Mouse (Mus musculus): ENCODE results near the gene Slit3. TPM values are rescaled to one million over a fixed set of nuclear protein-coding genes. Genes with fewer than 3 reads are reported as not detected.

The Slit3 gene
- polyA plus RNA-seq, 1 experiment from 2014 or later = 14.3 TPM

- Histone ChIP-seq H3K36me3 (replicated peaks; ENCODE audit: control insufficient read depth, insufficient read depth) (no peaks in the 10 kb centered on the region), H3K9ac (no peak overlapping the region), H3K27me3 (ENCODE audit: control insufficient read depth, insufficient read depth, low read length) (no peaks in the 10 kb centered on the region), H3K27ac (no peak overlapping the region), H3K9me3 (ENCODE audit: control insufficient read depth, low read length) (no peaks in the 10 kb centered on the region), H3K4me3 (replicated peaks; ENCODE audit: low read length) (no peak overlapping the region), H3K4me1 (replicated peaks; ENCODE audit: control insufficient read depth, insufficient read depth, low read length) (0 out of 2 replicates have a peak, but pooled peaks cover 6% of the 10 kb centered on the region), H3K4me2 (replicated peaks) (no peak overlapping the region)
- no peak for DNase-seq (ENCODE audit: low spot score)
- ATAC-seq (ENCODE audit: low FRiP score) = no peak
- WGBS = 78% methylated on average over 6 of the region's 6 CpGs
Observed at GRCm38 (mm10) chr11:35449199-35449598, 328.2 kb downstream of the Slit3 start.

GRCm38 (mm10) chr11:35451636-35452035 is 330.6 kb downstream of the Slit3 start:
- ATAC-seq (ENCODE audit: low FRiP score) (no peak), DNase-seq (ENCODE audit: low spot score) (peak; percentile 72)
- H3K4me2 ChIP-seq (replicated peaks) = no peak overlapping the region
- H3K27me3 ChIP-seq (ENCODE audit: control insufficient read depth, insufficient read depth, low read length) = no peaks in the 10 kb centered on the region
- H3K9ac ChIP-seq = no peak overlapping the region
- H3K27ac ChIP-seq = no peak overlapping the region
- no peaks in the 10 kb centered on the region for H3K9me3 ChIP-seq (ENCODE audit: control insufficient read depth, low read length)
- H3K4me3 ChIP-seq (replicated peaks; ENCODE audit: low read length) = no peak overlapping the region
- H3K4me1 ChIP-seq (replicated peaks; ENCODE audit: control insufficient read depth, insufficient read depth, low read length) = peaks cover 16% of the 10 kb centered on the region
- WGBS = 34% methylated on average over 4 of the region's 4 CpGs
- no peaks in the 10 kb centered on the region for H3K36me3 ChIP-seq (replicated peaks; ENCODE audit: control insufficient read depth, insufficient read depth)

GRCm38 (mm10) chr11:35452413-35452812 is 331.4 kb downstream of the Slit3 start:
- H3K9me3 ChIP-seq (ENCODE audit: control insufficient read depth, low read length) = no peaks in the 10 kb centered on the region
- peak; percentile 74 for DNase-seq (ENCODE audit: low spot score)
- no peaks in the 10 kb centered on the region for H3K27me3 ChIP-seq (ENCODE audit: control insufficient read depth, insufficient read depth, low read length)
- no peak overlapping the region for H3K4me2 ChIP-seq (replicated peaks)
- no peaks in the 10 kb centered on the region for H3K36me3 ChIP-seq (replicated peaks; ENCODE audit: control insufficient read depth, insufficient read depth)
- ATAC-seq (ENCODE audit: low FRiP score) = peak; percentile 69
- WGBS = 17% methylated on average over 5 of the region's 5 CpGs
- no peak overlapping the region for H3K27ac ChIP-seq
- no peak overlapping the region for H3K4me3 ChIP-seq (replicated peaks; ENCODE audit: low read length)
- H3K9ac ChIP-seq = no peak overlapping the region
- peaks cover 16% of the 10 kb centered on the region for H3K4me1 ChIP-seq (replicated peaks; ENCODE audit: control insufficient read depth, insufficient read depth, low read length)

- DNase-seq (ENCODE audit: low spot score) (no peak), ATAC-seq (ENCODE audit: low FRiP score) (peak; percentile 72)
- no peaks in the 10 kb centered on the region for H3K9me3 ChIP-seq (ENCODE audit: control insufficient read depth, low read length)
- no peaks in the 10 kb centered on the region for H3K36me3 ChIP-seq (replicated peaks; ENCODE audit: control insufficient read depth, insufficient read depth)
- WGBS = 7% methylated on average over 10 of the region's 10 CpGs
- peaks cover 20% of the 10 kb centered on the region for H3K4me1 ChIP-seq (replicated peaks; ENCODE audit: control insufficient read depth, insufficient read depth, low read length)
- H3K4me2 ChIP-seq (replicated peaks) = no peak overlapping the region
- 0 out of 2 replicates have a peak overlapping the region, but pooled peaks have one; percentile 0 for H3K27ac ChIP-seq
- no peak overlapping the region for H3K9ac ChIP-seq
- H3K4me3 ChIP-seq (replicated peaks; ENCODE audit: low read length) = no peak overlapping the region
- no peaks in the 10 kb centered on the region for H3K27me3 ChIP-seq (ENCODE audit: control insufficient read depth, insufficient read depth, low read length)
Observed at GRCm38 (mm10) chr11:35454191-35454725, 333.2 kb downstream of the Slit3 start.

- no peak overlapping the region for H3K9ac ChIP-seq
- H3K4me3 ChIP-seq (replicated peaks; ENCODE audit: low read length) = no peak overlapping the region
- peak; percentile 9; the same call in 1 of the 2 replicates for ATAC-seq (ENCODE audit: low FRiP score)
- no peaks in the 10 kb centered on the region for H3K9me3 ChIP-seq (ENCODE audit: control insufficient read depth, low read length)
- no peak for DNase-seq (ENCODE audit: low spot score)
- H3K4me2 ChIP-seq (replicated peaks) = no peak overlapping the region
- peaks cover 20% of the 10 kb centered on the region for H3K4me1 ChIP-seq (replicated peaks; ENCODE audit: control insufficient read depth, insufficient read depth, low read length)
- WGBS = 6% methylated on average over 4 of the region's 4 CpGs
- H3K27me3 ChIP-seq (ENCODE audit: control insufficient read depth, insufficient read depth, low read length) = no peaks in the 10 kb centered on the region
- 0 out of 2 replicates have a peak overlapping the region, but pooled peaks have one; percentile 0 for H3K27ac ChIP-seq
- H3K36me3 ChIP-seq (replicated peaks; ENCODE audit: control insufficient read depth, insufficient read depth) = no peaks in the 10 kb centered on the region
Observed at GRCm38 (mm10) chr11:35454781-35455180, 333.8 kb downstream of the Slit3 start.

- no peak overlapping the region for H3K9ac ChIP-seq
- no peaks in the 10 kb centered on the region for H3K9me3 ChIP-seq (ENCODE audit: control insufficient read depth, low read length)
- H3K4me1 ChIP-seq (replicated peaks; ENCODE audit: control insufficient read depth, insufficient read depth, low read length) = peaks cover 16% of the 10 kb centered on the region
- no peak overlapping the region for H3K4me2 ChIP-seq (replicated peaks)
- H3K27me3 ChIP-seq (ENCODE audit: control insufficient read depth, insufficient read depth, low read length) = no peaks in the 10 kb centered on the region
- DNase-seq (ENCODE audit: low spot score) (no peak), ATAC-seq (ENCODE audit: low FRiP score) (no peak)
- no peak overlapping the region for H3K27ac ChIP-seq
- no peak overlapping the region for H3K4me3 ChIP-seq (replicated peaks; ENCODE audit: low read length)
- WGBS = 71% methylated on average over 2 of the region's 2 CpGs
- H3K36me3 ChIP-seq (replicated peaks; ENCODE audit: control insufficient read depth, insufficient read depth) = no peaks in the 10 kb centered on the region
Observed at GRCm38 (mm10) chr11:35458068-35458467, 337.0 kb downstream of the Slit3 start.

- no peak overlapping the region for H3K27ac ChIP-seq
- no peaks in the 10 kb centered on the region; the same call in 1 of the 2 replicates for H3K27me3 ChIP-seq (ENCODE audit: control insufficient read depth, insufficient read depth, low read length)
- no peaks in the 10 kb centered on the region for H3K36me3 ChIP-seq (replicated peaks; ENCODE audit: control insufficient read depth, insufficient read depth)
- H3K9me3 ChIP-seq (ENCODE audit: control insufficient read depth, low read length) = no peaks in the 10 kb centered on the region
- 0 out of 2 replicates have a peak, but pooled peaks cover 4% of the 10 kb centered on the region for H3K4me1 ChIP-seq (replicated peaks; ENCODE audit: control insufficient read depth, insufficient read depth, low read length)
- H3K4me3 ChIP-seq (replicated peaks; ENCODE audit: low read length) = no peak overlapping the region
- 82% methylated on average over 6 of the region's 6 CpGs for WGBS
- DNase-seq (ENCODE audit: low spot score) = no peak
- H3K9ac ChIP-seq = no peak overlapping the region
- no peak overlapping the region for H3K4me2 ChIP-seq (replicated peaks)
- no peak; the same call in 1 of the 2 replicates for ATAC-seq (ENCODE audit: low FRiP score)
Observed at GRCm38 (mm10) chr11:35466701-35467100, 345.7 kb downstream of the Slit3 start.

- Histone ChIP-seq H3K27ac (no peak overlapping the region), H3K4me3 (replicated peaks; ENCODE audit: low read length) (no peak overlapping the region), H3K36me3 (replicated peaks; ENCODE audit: control insufficient read depth, insufficient read depth) (no peaks in the 10 kb centered on the region), H3K9me3 (ENCODE audit: control insufficient read depth, low read length) (no peaks in the 10 kb centered on the region), H3K27me3 (ENCODE audit: control insufficient read depth, insufficient read depth, low read length) (no peaks in the 10 kb centered on the region; the same call in 1 of the 2 replicates), H3K4me1 (replicated peaks; ENCODE audit: control insufficient read depth, insufficient read depth, low read length) (0 out of 2 replicates have a peak, but pooled peaks cover 4% of the 10 kb centered on the region), H3K9ac (no peak overlapping the region), H3K4me2 (replicated peaks) (no peak overlapping the region)
- no peak for ATAC-seq (ENCODE audit: low FRiP score)
- DNase-seq (ENCODE audit: low spot score) = no peak
- 58% methylated on average over 7 of the region's 7 CpGs for WGBS
Observed at GRCm38 (mm10) chr11:35468847-35469246, 347.8 kb downstream of the Slit3 start.

GRCm38 (mm10) chr11:35469940-35470339 is 348.9 kb downstream of the Slit3 start:
- no peaks in the 10 kb centered on the region for H3K9me3 ChIP-seq (ENCODE audit: control insufficient read depth, low read length)
- 0 out of 2 replicates have a peak, but pooled peaks cover 4% of the 10 kb centered on the region for H3K4me1 ChIP-seq (replicated peaks; ENCODE audit: control insufficient read depth, insufficient read depth, low read length)
- DNase-seq (ENCODE audit: low spot score) (no peak), ATAC-seq (ENCODE audit: low FRiP score) (no peak)
- H3K27me3 ChIP-seq (ENCODE audit: control insufficient read depth, insufficient read depth, low read length) = no peaks in the 10 kb centered on the region; the same call in 1 of the 2 replicates
- no peak overlapping the region for H3K27ac ChIP-seq
- H3K36me3 ChIP-seq (replicated peaks; ENCODE audit: control insufficient read depth, insufficient read depth) = no peaks in the 10 kb centered on the region
- 77% methylated on average over 4 of the region's 4 CpGs for WGBS
- no peak overlapping the region for H3K4me3 ChIP-seq (replicated peaks; ENCODE audit: low read length)
- H3K9ac ChIP-seq = no peak overlapping the region
- H3K4me2 ChIP-seq (replicated peaks) = no peak overlapping the region

Measured in hindbrain, embryonic 14.5 days (tissue).